Mouse (Mus musculus): ENCODE measurements around the gene Adcy7.

DNA sequence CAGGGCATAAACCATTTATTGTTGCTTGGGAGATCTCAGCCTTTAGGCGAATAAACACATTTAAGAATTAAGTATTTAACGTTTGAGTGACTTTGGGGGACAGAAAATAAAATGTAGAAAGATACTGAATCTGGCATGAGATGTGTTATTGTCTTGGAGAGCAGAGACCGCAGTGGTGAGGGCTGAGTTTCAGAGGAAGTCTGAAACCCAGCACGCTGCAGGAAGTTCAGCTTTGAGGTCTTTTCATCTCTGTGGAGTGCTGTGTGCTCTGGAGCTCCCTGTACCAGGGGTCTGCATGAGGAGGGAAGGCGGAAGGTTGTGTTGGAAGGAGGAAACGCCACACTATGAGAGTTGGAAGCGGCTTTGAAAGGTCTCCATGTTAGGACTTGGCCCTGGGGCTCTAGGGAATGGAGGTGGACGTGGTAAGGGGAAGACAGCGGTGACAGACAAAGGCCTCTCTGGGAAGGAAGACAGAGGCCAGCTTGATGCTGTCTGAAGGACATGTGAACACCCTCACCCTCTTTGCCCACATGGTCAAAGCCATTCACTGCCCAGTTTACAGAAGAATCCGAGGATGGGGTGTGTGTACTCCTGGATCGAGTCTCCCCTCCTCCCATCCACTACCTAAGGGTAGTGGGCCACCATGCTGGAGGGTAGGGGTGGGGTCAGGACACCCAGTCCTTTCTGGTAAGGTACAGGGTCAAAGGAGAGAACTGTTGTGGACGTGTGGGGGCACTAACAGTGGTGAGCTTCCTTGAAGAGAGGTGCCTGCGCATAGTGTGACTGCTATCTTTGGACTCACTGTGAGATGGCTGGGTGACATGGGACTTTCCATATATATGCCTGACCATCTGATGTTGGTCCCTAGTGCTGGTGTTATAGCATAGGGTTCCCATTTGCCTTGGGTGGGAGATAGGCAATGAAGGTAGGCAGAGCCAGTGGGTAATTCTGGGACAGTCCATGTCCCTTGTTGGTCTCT, 18.4 kb downstream of the Adcy7 start:
- TF ChIP-seq CTCF (IDR thresholded peaks at IDR 0.05; ENCODE audit: low read depth, low read length) (no peak), POLR2A (IDR thresholded peaks at IDR 0.05; ENCODE audit: borderline replicate concordance, low read depth, low read length) (no peak)

Measured in bone marrow macrophage, adult 2 months (primary cell).